Comparison of ENCODE assay signal across 8 mouse cellular contexts in genomic region chr1:116477703-116478102, GRCm38 (mm10).
A peak's percentile ranks its signal among the peaks of the same experiment; 100 is the strongest.
DNase-seq lines count a peak whose midpoint lies in the region; ATAC-seq and TF ChIP-seq lines count a peak whose summit lies in the region.

No protein-coding gene starts in this region.

- peak; percentile 62 for TF ChIP-seq CTCF in lung, embryonic 14.5 days (IDR thresholded peaks at IDR 0.05; ENCODE audit: low read depth)

- peak; percentile 56 for DNase-seq in lung, embryonic 14.5 days
- no peak for DNase-seq in lung, postnatal 10 days
- DNase-seq in adrenal gland, adult (ENCODE audit: inconsistent age in 2 of 2, low spot score in 1 of 2) = peak; percentile 55 to 83
- peak; percentile 67 for DNase-seq in embryo, embryonic 11 days
- peak; percentile 59 for DNase-seq in limb, embryonic 14.5 days (ENCODE audit: low spot score)
- DNase-seq in telencephalon, adult 2 months (ENCODE audit: low read depth, low spot score) = peak; percentile 53
- no peak for DNase-seq in B cell, adult 2 months

- no peak overlapping the region for H3K4me2 ChIP-seq in lung, embryonic 14.5 days
- no peak overlapping the region for H3K4me2 ChIP-seq in hindbrain, embryonic 13.5 days
- no peak overlapping the region for H3K4me2 ChIP-seq in limb, embryonic 14.5 days (replicated peaks; ENCODE audit: low read depth, low read length, severe bottlenecking)

- no peaks in the 10 kb centered on the region for H3K9me3 ChIP-seq in lung, embryonic 14.5 days (ENCODE audit: low read depth, low read length)
- no peaks in the 10 kb centered on the region for H3K9me3 ChIP-seq in hindbrain, embryonic 13.5 days
- H3K9me3 ChIP-seq in limb, embryonic 14.5 days (ENCODE audit: control insufficient read depth, low read length) = no peaks in the 10 kb centered on the region

- no peaks in the 10 kb centered on the region for H3K36me3 ChIP-seq in lung, embryonic 14.5 days (ENCODE audit: insufficient read depth)
- H3K36me3 ChIP-seq in hindbrain, embryonic 13.5 days = no peaks in the 10 kb centered on the region
- no peaks in the 10 kb centered on the region for H3K36me3 ChIP-seq in limb, embryonic 14.5 days (ENCODE audit: control insufficient read depth, insufficient read depth, low read length)

- H3K4me3 ChIP-seq in lung, embryonic 14.5 days (ENCODE audit: low read depth, low read length) = no peak overlapping the region
- H3K4me3 ChIP-seq in hindbrain, embryonic 13.5 days = no peak overlapping the region
- H3K4me3 ChIP-seq in limb, embryonic 14.5 days (replicated peaks; ENCODE audit: low read length) = no peak overlapping the region

- H3K4me1 ChIP-seq in lung, embryonic 14.5 days (ENCODE audit: insufficient read depth) = no peaks in the 10 kb centered on the region
- H3K4me1 ChIP-seq in hindbrain, embryonic 13.5 days (replicated peaks) = no peaks in the 10 kb centered on the region
- H3K4me1 ChIP-seq in limb, embryonic 14.5 days (ENCODE audit: control insufficient read depth, insufficient read depth, low read length) = no peaks in the 10 kb centered on the region

- no peak for TF ChIP-seq POLR2A in limb, embryonic 14.5 days (IDR thresholded peaks at IDR 0.05; ENCODE audit: borderline replicate concordance, extremely low read depth, insufficient read depth, insufficient read length)

- WGBS in lung, embryonic 14.5 days = 26% methylated on average over 2 of the region's 2 CpGs
- WGBS in hindbrain, embryonic 13.5 days = 20% methylated on average over 2 of the region's 2 CpGs
- whole genome bisulfite sequencing in limb, embryonic 14.5 days = 27% methylated on average over 2 of the region's 2 CpGs

- no peak overlapping the region for H3K27ac ChIP-seq in lung, embryonic 14.5 days (ENCODE audit: low read depth)
- no peak overlapping the region for H3K27ac ChIP-seq in hindbrain, embryonic 13.5 days
- no peak overlapping the region for H3K27ac ChIP-seq in limb, embryonic 14.5 days (replicated peaks; ENCODE audit: low read depth, low read length)

- no peaks in the 10 kb centered on the region for H3K27me3 ChIP-seq in lung, embryonic 14.5 days (ENCODE audit: insufficient read depth, low read length)
- H3K27me3 ChIP-seq in hindbrain, embryonic 13.5 days = no peaks in the 10 kb centered on the region
- H3K27me3 ChIP-seq in limb, embryonic 14.5 days (ENCODE audit: control insufficient read depth, insufficient read depth, low read length) = no peaks in the 10 kb centered on the region

- H3K9ac ChIP-seq in lung, embryonic 14.5 days = no peak overlapping the region
- H3K9ac ChIP-seq in hindbrain, embryonic 13.5 days = no peak overlapping the region
- H3K9ac ChIP-seq in limb, embryonic 14.5 days (ENCODE audit: low read depth, low read length, severe bottlenecking) = no peak overlapping the region

- no peak for ATAC-seq in lung, embryonic 14.5 days (ENCODE audit: insufficient read depth)
- 0 out of 2 replicates have a peak, but pooled peaks have one; percentile 63 for ATAC-seq in hindbrain, embryonic 13.5 days (ENCODE audit: low FRiP score)
- ATAC-seq in limb, embryonic 14.5 days (ENCODE audit: low FRiP score, low read depth) = no peak

Comparison
In these comparisons a context has a peak if more than half of its experiments do, and no peak if none do; other contexts are left out.
1. DNase-seq: peak in lung, embryonic 14.5 days (single experiment), adrenal gland, adult (2 of 2), embryo, embryonic 11 days (single experiment), limb, embryonic 14.5 days (single experiment) and telencephalon, adult 2 months (single experiment); none in lung, postnatal 10 days (single experiment) and B cell, adult 2 months (0 of 2).